ENCODE assay signal across 10 mouse cellular contexts in the genomic region with DNA sequence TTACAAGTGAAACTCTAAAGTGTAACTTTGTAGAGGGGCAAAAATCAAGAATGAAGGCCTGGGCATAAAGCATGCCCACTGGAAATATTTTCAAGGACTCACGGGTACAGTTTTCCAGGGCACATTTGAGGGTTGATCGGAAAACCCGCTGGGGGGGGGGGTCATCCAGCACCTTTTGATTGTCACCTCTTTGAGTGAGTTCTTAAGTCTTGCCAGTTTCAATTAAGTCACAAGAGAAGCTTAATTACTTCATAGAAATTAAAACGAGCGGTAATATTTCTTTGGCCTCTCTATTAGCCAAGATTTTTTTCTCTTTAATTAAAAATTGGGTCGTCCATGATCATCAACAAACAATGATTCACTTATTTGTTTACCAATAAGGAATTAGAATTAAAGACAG.
DNase-seq lines count a peak whose midpoint lies in the region; ATAC-seq and TF ChIP-seq lines count a peak whose summit lies in the region.
"Had no signal": no experiment of that assay in that cellular context is flagged by ENCODE, and none has a peak within 500 bp of the region (broad histone marks: within the 10 kb centered on the region; RNA-seq: fewer than 3 reads in every experiment).

No protein-coding gene starts in this region.

- H3K9me3 ChIP-seq in heart, embryonic 16.5 days (replicated peaks; ENCODE audit: control insufficient read depth, low read length), result no peaks in the 10 kb centered on the region
- no peaks in the 10 kb centered on the region for H3K9me3 ChIP-seq in G1E (replicated peaks)
- no peaks in the 10 kb centered on the region for H3K9me3 ChIP-seq in forebrain, embryonic 15.5 days
- H3K9me3 ChIP-seq in liver, embryonic 14.5 days (ENCODE audit: control insufficient read depth, low read length), result no peaks in the 10 kb centered on the region
- H3K9me3 ChIP-seq: limb, embryonic 12.5 days; stomach, embryonic 15.5 days had no signal

- H3K36me3 ChIP-seq in heart, embryonic 16.5 days (ENCODE audit: control insufficient read depth, insufficient read depth), result no peaks in the 10 kb centered on the region
- peaks cover 16% of the 10 kb centered on the region for H3K36me3 ChIP-seq in G1E (replicated peaks)
- H3K36me3 ChIP-seq in forebrain, embryonic 15.5 days, result no peaks in the 10 kb centered on the region
- H3K36me3 ChIP-seq in liver, embryonic 14.5 days (replicated peaks; ENCODE audit: control insufficient read depth, insufficient read depth, low read depth), result no peaks in the 10 kb centered on the region
- H3K36me3 ChIP-seq: limb, embryonic 12.5 days; stomach, embryonic 15.5 days had no signal

- ATAC-seq in heart, embryonic 16.5 days (replicated peaks; ENCODE audit: extremely low read depth, insufficient read depth, low FRiP score), result no peak
- ATAC-seq in G1E (ENCODE audit: extremely low read depth, insufficient number of reproducible peaks, low FRiP score, poor library complexity, severe bottlenecking), result no peak
- no peak for ATAC-seq in forebrain, embryonic 15.5 days (replicated peaks)
- ATAC-seq in liver, embryonic 14.5 days (ENCODE audit: insufficient read depth), result no peak
- no peak for ATAC-seq in erythroblast, adult 5-6 weeks (replicated peaks; ENCODE audit: low FRiP score, poor library complexity, severe bottlenecking)

- TF ChIP-seq CTCF in G1E (IDR thresholded peaks at IDR 0.05; ENCODE audit: low read depth, low read length), result no peak
- no peak for TF ChIP-seq CTCF in liver, embryonic 14.5 days (IDR thresholded peaks at IDR 0.05; ENCODE audit: low read depth)

- H3K27me3 ChIP-seq in heart, embryonic 16.5 days (ENCODE audit: control insufficient read depth, insufficient read depth, low read length), result no peaks in the 10 kb centered on the region
- no peaks in the 10 kb centered on the region for H3K27me3 ChIP-seq in G1E (ENCODE audit: insufficient read depth, low read length)
- no peaks in the 10 kb centered on the region for H3K27me3 ChIP-seq in forebrain, embryonic 15.5 days
- H3K27me3 ChIP-seq in liver, embryonic 14.5 days (ENCODE audit: control insufficient read depth, insufficient read depth, low read length), result no peaks in the 10 kb centered on the region
- H3K27me3 ChIP-seq: stomach, embryonic 15.5 days had no signal

- WGBS in heart, embryonic 16.5 days, result 60% methylated on average over 6 of the region's 6 CpGs
- WGBS in forebrain, embryonic 15.5 days, result 10% methylated on average over 6 of the region's 6 CpGs
- WGBS in liver, embryonic 14.5 days (ENCODE audit: insufficient replicate concordance), result 65% methylated on average over 6 of the region's 6 CpGs

- peaks cover 20% of the 10 kb centered on the region for H3K4me1 ChIP-seq in heart, embryonic 16.5 days (ENCODE audit: control insufficient read depth, insufficient read depth, low read length)
- H3K4me1 ChIP-seq in G1E (ENCODE audit: insufficient read depth, low read depth, low read length), result peaks cover 42% of the 10 kb centered on the region
- peaks cover 76% of the 10 kb centered on the region for H3K4me1 ChIP-seq in forebrain, embryonic 15.5 days
- peaks cover 0 to 14% of the 10 kb centered on the region in 2 experiments; a peak in 2 of 4 replicates for H3K4me1 ChIP-seq in liver, embryonic 14.5 days (replicated peaks; ENCODE audit: control insufficient read depth in 2 of 2, insufficient read depth in 2 of 2, low read length in 1 of 2)

- peak overlapping the region; percentile 18; the same call in 1 of the 2 replicates for H3K27ac ChIP-seq in heart, embryonic 16.5 days (ENCODE audit: low read length)
- H3K27ac ChIP-seq in forebrain, embryonic 15.5 days (replicated peaks), result peak overlapping the region; percentile 99
- no peak overlapping the region for H3K27ac ChIP-seq in liver, embryonic 14.5 days
- H3K27ac ChIP-seq: limb, embryonic 12.5 days; stomach, embryonic 15.5 days had no signal

- no peak overlapping the region for H3K4me3 ChIP-seq in heart, embryonic 16.5 days (ENCODE audit: low read length)
- H3K4me3 ChIP-seq in G1E (ENCODE audit: low read depth, low read length), result peak overlapping the region; percentile 52; the same call in 1 of the 2 replicates
- no peak overlapping the region for H3K4me3 ChIP-seq in forebrain, embryonic 15.5 days
- H3K4me3 ChIP-seq in liver, embryonic 14.5 days (ENCODE audit: insufficient read depth in 1 of 2, low read depth in 2 of 2, low read length in 2 of 2), result no peak overlapping the region
- H3K4me3 ChIP-seq: limb, embryonic 12.5 days had no signal

- TF ChIP-seq EP300 in liver, embryonic 14.5 days (IDR thresholded peaks at IDR 0.05; ENCODE audit: low read depth), result no peak

- no peak for DNase-seq in heart, adult 11 months
- no peak for DNase-seq in G1E (ENCODE audit: low spot score)
- DNase-seq in liver, embryonic 14.5 days (ENCODE audit: low read depth in 3 of 3, low spot score in 3 of 3), result no peak
- DNase-seq in gastrocnemius, adult 8-10 months (ENCODE audit: low spot score in 2 of 2), result no peak
- no peak for DNase-seq in frontal cortex, postnatal 25 days (ENCODE audit: low spot score in 2 of 2)

- peak overlapping the region; percentile 59 for H3K4me2 ChIP-seq in heart, embryonic 16.5 days (ENCODE audit: low read depth, low read length)
- H3K4me2 ChIP-seq in forebrain, embryonic 15.5 days (replicated peaks), result peak overlapping the region; percentile 42
- H3K4me2 ChIP-seq in liver, embryonic 14.5 days (ENCODE audit: low read depth), result peak overlapping the region; percentile 36

- H3K9ac ChIP-seq in heart, embryonic 16.5 days (ENCODE audit: low read length), result peak overlapping the region; percentile 42; the same call in 1 of the 2 replicates
- peak overlapping the region; percentile 47 for H3K9ac ChIP-seq in forebrain, embryonic 15.5 days (replicated peaks)
- no peak overlapping the region for H3K9ac ChIP-seq in liver, embryonic 14.5 days (replicated peaks)
- H3K9ac ChIP-seq: limb, embryonic 12.5 days; stomach, embryonic 15.5 days had no signal
